Mouse (Mus musculus): ENCODE results near the gene Dnah8.
A peak's percentile ranks its signal among the peaks of the same experiment; 100 is the strongest.

Gene Dnah8

GRCm38 (mm10) chr17:30825731-30826304 is 201.7 kb downstream of the Dnah8 start:
- DNase-seq = peak in 1 of 2 experiments; percentile 22

DNA sequence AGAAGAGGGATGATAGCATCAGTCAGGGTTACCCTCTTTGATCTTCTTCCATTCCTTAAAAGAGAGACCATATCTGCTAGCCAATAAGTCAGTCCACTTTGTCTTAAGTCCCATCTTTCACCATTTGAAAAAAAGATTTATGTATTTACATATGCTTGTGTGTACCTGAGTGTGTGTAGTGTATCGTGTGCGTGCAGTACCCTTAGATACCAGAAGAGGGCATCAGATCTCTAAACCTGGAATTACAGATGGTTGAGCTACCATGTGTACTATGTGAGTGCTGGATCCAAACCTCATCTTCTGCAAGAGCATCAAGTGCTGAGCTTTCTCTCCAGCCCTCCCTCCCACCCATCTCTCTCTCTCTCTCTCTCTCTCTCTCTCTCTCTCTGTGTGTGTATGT is 207.0 kb downstream of the Dnah8 start:
- no peak for DNase-seq

GRCm38 (mm10) chr17:30835419-30835818 is 211.3 kb downstream of the Dnah8 start:
- DNase-seq = no peak

DNA sequence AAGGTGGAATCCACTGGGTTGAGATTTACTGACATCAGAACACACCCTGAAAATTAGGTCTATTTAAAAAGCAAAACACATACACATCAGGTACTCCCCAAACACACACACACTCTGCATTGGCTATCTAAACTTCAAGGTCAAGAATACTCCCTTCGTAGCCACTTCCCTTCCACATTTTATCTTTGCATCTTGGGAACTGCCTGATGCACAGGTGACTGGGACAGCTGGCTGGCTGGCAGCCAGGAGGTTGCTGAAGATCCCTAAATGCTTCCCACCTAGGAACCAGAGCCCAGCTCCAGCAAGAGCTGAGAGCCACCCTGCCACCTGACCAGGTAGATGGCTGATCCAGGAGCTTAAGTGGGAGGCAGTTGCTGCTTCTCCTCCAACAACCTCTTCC is 212.9 kb downstream of the Dnah8 start:
- no peak for DNase-seq

DNA sequence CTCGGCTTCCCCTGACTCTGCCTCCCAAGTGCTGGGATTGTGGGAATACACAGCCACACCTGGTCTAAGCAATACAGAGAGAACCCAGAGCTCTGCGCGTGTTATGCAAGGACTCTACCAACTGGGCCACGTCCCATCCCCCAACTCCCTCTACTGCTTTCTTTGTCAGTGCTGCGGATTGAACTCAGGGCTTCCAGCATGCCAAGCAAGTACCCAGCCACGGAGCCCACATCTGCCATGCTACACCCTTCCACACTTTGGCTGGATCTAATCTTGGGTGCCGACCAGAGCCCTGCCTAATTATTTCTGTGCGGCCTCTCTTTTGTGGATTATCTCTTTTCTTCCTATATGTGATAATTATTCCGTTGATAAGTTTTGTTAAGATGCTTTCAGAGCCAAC is 215.9 kb downstream of the Dnah8 start:
- DNase-seq = no peak

DNA sequence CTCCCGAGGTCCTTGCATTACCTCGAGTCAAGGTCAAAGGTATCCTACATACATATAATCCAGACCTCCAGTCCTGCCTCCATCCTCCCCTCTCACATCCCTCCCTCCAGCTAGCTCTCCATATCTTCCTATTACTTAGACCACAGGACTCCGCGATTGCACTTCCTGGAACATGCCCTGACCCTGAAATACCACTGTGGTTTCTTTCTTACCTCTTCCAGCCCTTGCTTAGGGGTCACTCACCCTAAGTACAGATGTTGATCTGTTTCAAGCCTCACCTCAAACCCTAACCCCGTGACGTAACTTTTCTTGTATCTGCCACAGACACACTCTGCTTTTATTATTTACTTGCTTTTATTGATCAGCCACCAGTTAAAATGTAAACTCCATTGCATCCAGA is 218.2 kb downstream of the Dnah8 start:
- DNase-seq = no peak

GRCm38 (mm10) chr17:30844321-30844791 is 220.2 kb downstream of the Dnah8 start:
- peak in 1 of 2 experiments; percentile 65 for DNase-seq

DNA sequence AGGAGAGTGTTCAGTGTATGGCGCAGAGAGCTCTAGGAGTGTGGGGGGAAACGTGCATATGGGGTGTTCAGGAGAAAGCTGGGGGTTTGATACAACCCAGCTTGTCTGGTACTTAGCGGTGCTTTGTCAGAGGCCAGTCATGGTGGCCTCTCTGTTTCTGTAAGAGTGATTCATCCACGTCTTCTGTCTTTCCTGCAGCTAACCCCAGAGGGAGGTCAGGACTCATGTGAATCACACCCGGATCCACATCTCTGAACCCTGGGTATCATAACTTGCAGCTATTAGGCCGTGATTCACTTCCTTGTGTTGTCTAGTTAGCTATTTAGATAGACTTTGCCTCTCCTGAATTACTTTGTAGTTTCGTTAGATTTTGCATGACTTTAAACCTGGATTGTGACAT is 223.3 kb downstream of the Dnah8 start:
- no peak for DNase-seq

- no peak for DNase-seq
These were observed 223.9 kb downstream of the Dnah8 start for GRCm38 (mm10) chr17:30848086-30848485.

- no peak for DNase-seq
These were observed 224.7 kb downstream of the Dnah8 start for GRCm38 (mm10) chr17:30848804-30849203.

- DNase-seq = no peak
These were observed 225.7 kb downstream of the Dnah8 start for GRCm38 (mm10) chr17:30849813-30850212.

DNA sequence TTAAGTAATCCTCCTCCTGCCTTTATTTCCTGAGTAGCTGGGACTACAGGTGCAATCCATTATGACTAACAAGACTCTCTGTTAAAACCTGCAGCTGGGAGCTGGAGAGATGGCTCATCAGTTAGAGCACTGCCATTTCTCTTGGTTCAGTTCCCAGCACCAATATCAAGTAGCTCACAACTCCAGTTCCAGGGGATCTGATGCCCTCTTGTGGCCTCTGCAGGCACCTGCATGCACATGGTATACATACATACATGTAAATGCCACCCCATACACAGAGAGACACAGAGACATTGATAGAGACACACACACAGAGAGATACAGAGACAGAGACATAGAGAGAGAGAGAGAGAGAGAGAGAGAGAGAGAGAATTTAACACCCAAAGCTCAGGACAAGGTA is 228.2 kb downstream of the Dnah8 start:
- no peak for DNase-seq

GRCm38 (mm10) chr17:30857347-30857746 is 233.2 kb downstream of the Dnah8 start:
- DNase-seq = no peak

- peak; percentile 66 to 78 for DNase-seq
These were observed 234.6 kb downstream of the Dnah8 start for GRCm38 (mm10) chr17:30858586-30859259.

- DNase-seq = no peak
These were observed 235.9 kb downstream of the Dnah8 start for GRCm38 (mm10) chr17:30859989-30860585.

GRCm38 (mm10) chr17:30860606-30861005 is 236.5 kb downstream of the Dnah8 start:
- DNase-seq = peak; percentile 45 to 65

DNA sequence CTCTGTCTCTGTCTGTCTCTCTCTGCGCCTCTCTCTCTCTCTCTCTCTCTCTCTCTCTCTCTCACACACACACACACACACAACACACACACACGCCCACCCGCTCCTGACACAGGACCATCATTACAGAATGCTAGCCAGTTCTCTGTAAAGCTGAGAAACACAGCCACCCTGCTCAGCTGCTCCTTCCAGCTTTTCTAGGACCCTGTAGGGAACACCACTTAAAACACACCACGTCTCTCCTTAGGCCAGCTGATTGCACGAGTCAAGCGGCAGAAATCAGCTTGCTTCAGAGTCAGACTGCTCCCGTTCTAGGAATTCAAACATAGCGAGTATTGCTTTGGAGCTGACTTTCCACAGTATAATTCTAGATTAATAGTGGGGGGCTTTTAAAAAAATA is 242.1 kb downstream of the Dnah8 start:
- DNase-seq = no peak

- peak; percentile 51 to 73 for DNase-seq
These were observed 242.8 kb downstream of the Dnah8 start for GRCm38 (mm10) chr17:30866966-30867365.

- no peak for DNase-seq
These were observed 246.9 kb downstream of the Dnah8 start for GRCm38 (mm10) chr17:30871040-30871439.

GRCm38 (mm10) chr17:30874276-30874675 is 250.1 kb downstream of the Dnah8 start:
- no peak for DNase-seq

DNA sequence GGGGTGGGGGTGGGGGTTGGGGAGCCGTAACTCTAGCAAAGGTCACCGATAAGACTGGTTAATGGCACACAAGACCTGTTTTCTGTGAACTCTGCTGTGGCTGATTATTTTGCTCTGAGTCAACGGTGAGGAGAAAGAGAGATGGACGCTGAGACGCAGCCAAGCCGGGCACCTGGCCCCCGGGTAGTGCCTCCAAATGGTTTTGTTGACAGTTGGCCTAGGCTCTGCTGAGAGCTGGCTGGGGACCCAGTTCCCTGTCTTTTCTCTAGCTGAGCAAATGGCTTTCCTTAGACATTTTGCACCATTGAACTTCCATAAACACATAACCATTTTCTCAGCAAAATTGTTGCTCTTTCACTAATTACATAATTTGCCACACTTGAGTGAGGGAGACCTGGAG is 253.3 kb downstream of the Dnah8 start:
- no peak for DNase-seq

DNA sequence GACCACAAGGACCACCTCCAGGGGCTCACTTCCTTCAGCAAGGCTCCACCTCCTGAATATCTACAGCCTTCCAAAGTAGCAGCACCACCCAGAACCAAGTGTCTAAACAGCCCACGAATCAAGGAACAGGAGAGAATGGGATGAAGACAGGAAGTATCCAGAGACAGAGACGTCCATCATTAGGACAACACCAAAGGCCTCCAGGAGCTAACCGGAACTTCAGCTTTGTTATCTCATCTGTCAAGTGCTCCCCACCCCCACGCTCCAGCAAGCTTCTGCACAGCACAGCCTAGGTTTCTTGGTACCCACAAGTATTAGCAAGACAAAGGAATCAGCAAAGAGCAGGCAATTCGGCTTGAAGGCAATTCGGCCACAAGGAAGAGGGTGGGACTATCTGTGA is 254.5 kb downstream of the Dnah8 start:
- DNase-seq = no peak

GRCm38 (mm10) chr17:30880391-30880790 is 256.2 kb downstream of the Dnah8 start:
- DNase-seq = no peak

GRCm38 (mm10) chr17:30881001-30881400 is 256.8 kb downstream of the Dnah8 start:
- DNase-seq = no peak

Data from kidney, postnatal 25 days (tissue).